29 mouse cellular contexts compared by ENCODE assay signal in the genomic region with DNA sequence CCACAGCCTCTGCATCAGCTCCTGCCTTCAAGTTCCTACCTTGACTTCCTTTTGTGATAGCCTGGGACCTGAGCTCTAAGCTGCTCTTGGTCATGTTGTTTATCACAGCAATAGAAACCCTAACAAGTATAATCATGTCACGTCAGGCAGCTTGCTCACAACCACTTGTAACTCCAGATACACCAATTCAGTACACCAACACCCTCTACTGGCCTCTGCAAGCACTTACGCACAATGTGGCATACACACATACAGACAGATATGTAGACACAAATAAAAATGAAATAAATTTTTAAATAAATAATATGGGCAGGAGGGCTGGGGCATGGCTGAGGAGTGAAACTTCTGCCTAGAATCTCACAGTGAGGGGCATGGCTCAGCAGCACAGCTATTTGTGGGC. TPM values are rescaled to one million over a fixed set of nuclear protein-coding genes. Genes with fewer than 3 reads are reported as not detected.
A peak's percentile ranks its signal among the peaks of the same experiment; 100 is the strongest.
DNase-seq lines count a peak whose midpoint lies in the region; ATAC-seq and TF ChIP-seq lines count a peak whose summit lies in the region.
"Had no signal": no experiment of that assay in that cellular context is flagged by ENCODE, and none has a peak within 500 bp of the region (broad histone marks: within the 10 kb centered on the region; RNA-seq: fewer than 3 reads in every experiment).

No protein-coding gene starts in this region.

- no peak for TF ChIP-seq EP300 in heart, adult 2 months (IDR thresholded peaks at IDR 0.05; ENCODE audit: insufficient read depth, low read depth, low read length)
- no peak for TF ChIP-seq EP300 in liver, embryonic 14.5 days (IDR thresholded peaks at IDR 0.05; ENCODE audit: low read depth)

- H3K9me3 ChIP-seq in heart, embryonic 12.5 days (replicated peaks) = no peaks in the 10 kb centered on the region
- no peaks in the 10 kb centered on the region for H3K9me3 ChIP-seq in liver, embryonic 14.5 days (ENCODE audit: control insufficient read depth, low read length)
- no peaks in the 10 kb centered on the region for H3K9me3 ChIP-seq in liver, embryonic 12.5 days (replicated peaks)
- H3K9me3 ChIP-seq in E14TG2a.4 (ENCODE audit: low read length) = no peaks in the 10 kb centered on the region
- H3K9me3 ChIP-seq: embryonic facial prominence, embryonic 12.5 days; limb, embryonic 12.5 days; megakaryocyte, embryonic 14.5 days; midbrain, embryonic 15.5 days; neural tube, embryonic 13.5 days; stomach, embryonic 15.5 days had no signal

- no peaks in the 10 kb centered on the region for H3K27me3 ChIP-seq in heart, adult 2 months (ENCODE audit: control insufficient read depth, insufficient read depth, low read length)
- H3K27me3 ChIP-seq in heart, embryonic 12.5 days (replicated peaks) = no peaks in the 10 kb centered on the region
- no peaks in the 10 kb centered on the region for H3K27me3 ChIP-seq in liver, embryonic 14.5 days (ENCODE audit: control insufficient read depth, insufficient read depth, low read length)
- H3K27me3 ChIP-seq in liver, embryonic 12.5 days (replicated peaks) = no peaks in the 10 kb centered on the region; the same call in 1 of the 2 replicates
- H3K27me3 ChIP-seq in E14TG2a.4 (ENCODE audit: insufficient read depth, low read length) = no peaks in the 10 kb centered on the region
- H3K27me3 ChIP-seq: embryonic facial prominence, embryonic 12.5 days; limb, embryonic 12.5 days; megakaryocyte, embryonic 14.5 days; midbrain, embryonic 15.5 days; neural tube, embryonic 13.5 days; stomach, embryonic 15.5 days had no signal

- no peak overlapping the region for H3K4me2 ChIP-seq in heart, embryonic 12.5 days
- H3K4me2 ChIP-seq in liver, embryonic 14.5 days (ENCODE audit: low read depth) = no peak overlapping the region
- no peak overlapping the region for H3K4me2 ChIP-seq in liver, embryonic 12.5 days
- H3K4me2 ChIP-seq: embryonic facial prominence, embryonic 12.5 days; limb, embryonic 12.5 days; midbrain, embryonic 15.5 days; neural tube, embryonic 13.5 days; stomach, embryonic 15.5 days had no signal

- H3K4me3 ChIP-seq in heart, adult 2 months = no peak overlapping the region
- no peak overlapping the region for H3K4me3 ChIP-seq in heart, embryonic 12.5 days
- no peak overlapping the region for H3K4me3 ChIP-seq in liver, embryonic 14.5 days (ENCODE audit: insufficient read depth in 1 of 2, low read depth in 2 of 2, low read length in 2 of 2)
- no peak overlapping the region for H3K4me3 ChIP-seq in liver, embryonic 12.5 days
- no peak overlapping the region for H3K4me3 ChIP-seq in E14TG2a.4 (replicated peaks; ENCODE audit: low read length)
- H3K4me3 ChIP-seq: embryonic facial prominence, embryonic 12.5 days; limb, embryonic 12.5 days; megakaryocyte, embryonic 14.5 days; midbrain, embryonic 15.5 days; myocyte; neural tube, embryonic 13.5 days; stomach, embryonic 15.5 days had no signal

- H3K4me1 ChIP-seq in heart, adult 2 months (ENCODE audit: control insufficient read depth, insufficient read depth, low read length) = peaks cover 14% of the 10 kb centered on the region
- H3K4me1 ChIP-seq in heart, embryonic 12.5 days (replicated peaks) = 0 out of 2 replicates have a peak, but pooled peaks cover 6% of the 10 kb centered on the region
- H3K4me1 ChIP-seq in liver, embryonic 14.5 days (replicated peaks; ENCODE audit: control insufficient read depth in 2 of 2, insufficient read depth in 2 of 2, low read length in 1 of 2) = peaks cover 4 to 10% of the 10 kb centered on the region in 2 experiments
- H3K4me1 ChIP-seq in liver, embryonic 12.5 days = peaks cover 48% of the 10 kb centered on the region
- H3K4me1 ChIP-seq in E14TG2a.4 (replicated peaks; ENCODE audit: low read depth, low read length) = peaks cover 5% of the 10 kb centered on the region; the same call in 1 of the 2 replicates
- H3K4me1 ChIP-seq: embryonic facial prominence, embryonic 12.5 days; midbrain, embryonic 15.5 days had no signal

- no peak overlapping the region for H3K27ac ChIP-seq in heart, adult 2 months
- no peak overlapping the region for H3K27ac ChIP-seq in heart, embryonic 12.5 days (ENCODE audit: poor library complexity, severe bottlenecking)
- H3K27ac ChIP-seq in liver, embryonic 14.5 days = no peak overlapping the region
- no peak overlapping the region for H3K27ac ChIP-seq in liver, embryonic 12.5 days
- H3K27ac ChIP-seq: embryonic facial prominence, embryonic 12.5 days; limb, embryonic 12.5 days; midbrain, embryonic 15.5 days; neural tube, embryonic 13.5 days; stomach, embryonic 15.5 days had no signal

- no peak for DNase-seq in heart, adult 2 months
- DNase-seq in liver, embryonic 14.5 days (ENCODE audit: low read depth in 3 of 3, low spot score in 3 of 3) = no peak
- peak; percentile 19 for DNase-seq in induced T-regulatory cell, adult 2 months (ENCODE audit: low read depth)
- DNase-seq in adrenal gland, adult 18-20 months (ENCODE audit: low spot score in 2 of 2) = no peak
- DNase-seq in spleen, postnatal 10 days (ENCODE audit: low spot score in 2 of 2) = no peak
- DNase-seq: adrenal gland, postnatal 25 days; cerebellum, adult 11 months; cerebellum, adult 9-11 months; forebrain, postnatal 0 days; kidney, adult 8-10 months; kidney, postnatal 10 days; lung, postnatal 10 days; retina, postnatal 1 day; thymus, adult 18-20 months; thymus, postnatal 4 days had no signal

- no peak overlapping the region for H3K9ac ChIP-seq in heart, adult 2 months (ENCODE audit: low read depth, low read length)
- H3K9ac ChIP-seq in heart, embryonic 12.5 days = no peak overlapping the region
- no peak overlapping the region for H3K9ac ChIP-seq in liver, embryonic 14.5 days (replicated peaks)
- no peak overlapping the region for H3K9ac ChIP-seq in liver, embryonic 12.5 days
- H3K9ac ChIP-seq: embryonic facial prominence, embryonic 12.5 days; forebrain, postnatal 0 days; limb, embryonic 12.5 days; midbrain, embryonic 15.5 days; neural tube, embryonic 13.5 days; stomach, embryonic 15.5 days had no signal

- no peak for TF ChIP-seq POLR2A in heart, adult 2 months (IDR thresholded peaks at IDR 0.05; ENCODE audit: insufficient read depth, low read depth, low read length)

- ATAC-seq in heart, embryonic 12.5 days (ENCODE audit: insufficient number of reproducible peaks, low FRiP score) = no peak
- ATAC-seq in liver, embryonic 14.5 days (ENCODE audit: insufficient read depth) = no peak
- ATAC-seq in liver, embryonic 12.5 days = no peak
- ATAC-seq: forebrain, postnatal 0 days; hindbrain, embryonic 16.5 days; midbrain, embryonic 15.5 days had no signal

- H3K36me3 ChIP-seq in heart, adult 2 months (ENCODE audit: control insufficient read depth, insufficient read depth, low read length) = no peaks in the 10 kb centered on the region
- H3K36me3 ChIP-seq in heart, embryonic 12.5 days = 0 out of 2 replicates have a peak, but pooled peaks cover 5% of the 10 kb centered on the region
- no peaks in the 10 kb centered on the region; the same call in 1 of the 2 replicates for H3K36me3 ChIP-seq in liver, embryonic 14.5 days (replicated peaks; ENCODE audit: control insufficient read depth, insufficient read depth, low read depth)
- H3K36me3 ChIP-seq in liver, embryonic 12.5 days = peaks cover 28% of the 10 kb centered on the region
- H3K36me3 ChIP-seq in E14TG2a.4 (ENCODE audit: insufficient read depth, low read length) = peaks cover 17% of the 10 kb centered on the region; the same call in 1 of the 2 replicates
- H3K36me3 ChIP-seq: embryonic facial prominence, embryonic 12.5 days; limb, embryonic 12.5 days; midbrain, embryonic 15.5 days had no signal

- intact Hi-C loops in heart, adult 2 months (cut with DNase I) = no loop called here

- 83% methylated on average over 2 of the region's 2 CpGs for WGBS in heart, adult 2 months
- 77% methylated on average over 2 of the region's 2 CpGs for WGBS in heart, embryonic 12.5 days
- 60% methylated on average over 2 of the region's 2 CpGs for WGBS in liver, embryonic 14.5 days (ENCODE audit: insufficient replicate concordance)
- 61% methylated on average over 2 of the region's 2 CpGs for WGBS in liver, embryonic 12.5 days (ENCODE audit: insufficient replicate concordance)

- no peaks in the 10 kb centered on the region for H3K79me2 ChIP-seq in heart, adult 2 months (replicated peaks; ENCODE audit: control insufficient read depth, insufficient read depth, low read length)

- TF ChIP-seq CTCF in heart, adult 2 months (IDR thresholded peaks at IDR 0.05) = peak; percentile 19
- TF ChIP-seq CTCF in liver, embryonic 14.5 days (IDR thresholded peaks at IDR 0.05; ENCODE audit: low read depth) = peak; percentile 51; the same call in 1 of the 2 replicates
- peak; percentile 46 for TF ChIP-seq CTCF in E14TG2a.4 (conservative IDR thresholded peaks at IDR 0.05; ENCODE audit: low read length)

RNA-seq across cellular contexts. Expression of a gene that starts 16.3 kb away (rescaled TPM):
- 10 to 100 TPM; 49.6 to 51.6 TPM for total RNA-seq in heart, adult 2 months (2021)
- 111 and 128 TPM in 2 replicates for polyA plus RNA-seq in heart, adult 2 months (2012; rRNA removed)
- polyA plus RNA-seq in heart, embryonic 12.5 days (2016; fragmentation: Nextera tagmentation; extraction: Ambion mirVana) = 8.5 and 9.7 TPM in 2 replicates
- polyA plus RNA-seq in liver, embryonic 14.5 days (2012; rRNA removed) = 14.7 and 16.1 TPM in 2 replicates
- polyA plus RNA-seq in liver, embryonic 14.5 days (2014; fragmentation: Nextera tagmentation; extraction: Ambion mirVana) = 3.3 and 4.5 TPM in 2 replicates
- polyA plus RNA-seq in liver, embryonic 12.5 days (2016; fragmentation: Nextera tagmentation; extraction: Ambion mirVana) = 6.6 and 8.5 TPM in 2 replicates
- total RNA-seq in adrenal gland, adult 18-20 months (2021) = 10 to 100 TPM; 34.0 to 41.4 TPM

RNA-seq across cellular contexts. Expression of a gene that starts 23.6 kb away (rescaled TPM):
- total RNA-seq in heart, adult 2 months (2021) = 100 to 1,000 TPM in 1 of 2 experiments, 10 to 100 TPM in 1; 93.6 to 108 TPM
- polyA plus RNA-seq in heart, adult 2 months (2012; rRNA removed) = 134 and 145 TPM in 2 replicates
- 98.0 and 100 TPM in 2 replicates for polyA plus RNA-seq in heart, embryonic 12.5 days (2016; fragmentation: Nextera tagmentation; extraction: Ambion mirVana)
- 33.0 and 38.0 TPM in 2 replicates for polyA plus RNA-seq in liver, embryonic 14.5 days (2012; rRNA removed)
- 15.6 TPM in 2 replicates for polyA plus RNA-seq in liver, embryonic 14.5 days (2014; fragmentation: Nextera tagmentation; extraction: Ambion mirVana)
- polyA plus RNA-seq in liver, embryonic 12.5 days (2016; fragmentation: Nextera tagmentation; extraction: Ambion mirVana) = 37.7 and 39.4 TPM in 2 replicates
- total RNA-seq in adrenal gland, adult 18-20 months (2021) = 10 to 100 TPM; 68.0 to 84.2 TPM

RNA-seq across cellular contexts. Expression of a gene that starts 38.3 kb away (rescaled TPM):
- 10 to 100 TPM; 34.3 to 38.0 TPM for total RNA-seq in heart, adult 2 months (2021)
- 27.8 and 31.4 TPM in 2 replicates for polyA plus RNA-seq in heart, adult 2 months (2012; rRNA removed)
- 33.8 and 36.0 TPM in 2 replicates for polyA plus RNA-seq in heart, embryonic 12.5 days (2016; fragmentation: Nextera tagmentation; extraction: Ambion mirVana)
- polyA plus RNA-seq in liver, embryonic 14.5 days (2012; rRNA removed) = 14.1 and 17.3 TPM in 2 replicates
- polyA plus RNA-seq in liver, embryonic 14.5 days (2014; fragmentation: Nextera tagmentation; extraction: Ambion mirVana) = 7.5 and 9.9 TPM in 2 replicates
- 24.4 and 24.7 TPM in 2 replicates for polyA plus RNA-seq in liver, embryonic 12.5 days (2016; fragmentation: Nextera tagmentation; extraction: Ambion mirVana)
- 10 to 100 TPM; 31.4 to 33.7 TPM for total RNA-seq in adrenal gland, adult 18-20 months (2021)

RNA-seq across cellular contexts. Expression of a gene that starts 38.5 kb away (rescaled TPM):
- 1 to 10 TPM; 7.0 to 8.4 TPM for total RNA-seq in heart, adult 2 months (2021)
- 9.4 and 16.0 TPM in 2 replicates for polyA plus RNA-seq in heart, adult 2 months (2012; rRNA removed)
- polyA plus RNA-seq in heart, embryonic 12.5 days (2016; fragmentation: Nextera tagmentation; extraction: Ambion mirVana) = 22.6 and 23.4 TPM in 2 replicates
- polyA plus RNA-seq in liver, embryonic 14.5 days (2012; rRNA removed) = 12.4 and 13.5 TPM in 2 replicates
- 10.5 and 12.0 TPM in 2 replicates for polyA plus RNA-seq in liver, embryonic 14.5 days (2014; fragmentation: Nextera tagmentation; extraction: Ambion mirVana)
- polyA plus RNA-seq in liver, embryonic 12.5 days (2016; fragmentation: Nextera tagmentation; extraction: Ambion mirVana) = 23.9 and 24.8 TPM in 2 replicates
- total RNA-seq in adrenal gland, adult 18-20 months (2021) = 10 to 100 TPM; 10.9 to 13.6 TPM

RNA-seq across cellular contexts. Expression of a gene that starts 56.3 kb away (rescaled TPM):
- total RNA-seq in heart, adult 2 months (2021) = under 1 TPM; 0.25 to 0.44 TPM
- 0.27 and 0.38 TPM in 2 replicates for polyA plus RNA-seq in heart, adult 2 months (2012; rRNA removed)
- polyA plus RNA-seq in heart, embryonic 12.5 days (2016; fragmentation: Nextera tagmentation; extraction: Ambion mirVana) = not detected in 2 replicates
- polyA plus RNA-seq in liver, embryonic 14.5 days (2012; rRNA removed) = 0.03 and 0.04 TPM in 2 replicates
- polyA plus RNA-seq in liver, embryonic 14.5 days (2014; fragmentation: Nextera tagmentation; extraction: Ambion mirVana) = not detected in 2 replicates
- 0.23 and 0.36 TPM in 2 replicates for polyA plus RNA-seq in liver, embryonic 12.5 days (2016; fragmentation: Nextera tagmentation; extraction: Ambion mirVana)
- total RNA-seq in adrenal gland, adult 18-20 months (2021) = under 1 TPM; 0.48 to 0.99 TPM
- total RNA-seq: hematopoietic stem cell, adult 5-6 weeks; layer of hippocampus, postnatal 25 days had no signal
- polyA plus RNA-seq: liver, embryonic 16.5 days had no signal
